In genomic region chr2:28303936-28304335, GRCm38 (mm10) we compare ENCODE assay signal across 13 mouse cellular contexts.
DNase-seq lines count a peak whose midpoint lies in the region; ATAC-seq lines count a peak whose summit lies in the region.
"Had no signal": no experiment of that assay in that cellular context is flagged by ENCODE, and none has a peak within 500 bp of the region (broad histone marks: within the 10 kb centered on the region; RNA-seq: fewer than 3 reads in every experiment).

No protein-coding gene starts in this region.

- no peaks in the 10 kb centered on the region for H3K4me1 ChIP-seq in forebrain, embryonic 16.5 days (replicated peaks; ENCODE audit: control insufficient read depth, insufficient read depth, low read length)
- H3K4me1 ChIP-seq: heart, embryonic 13.5 days; liver, embryonic 12.5 days; midbrain, embryonic 12.5 days had no signal

- no peak overlapping the region for H3K27ac ChIP-seq in forebrain, embryonic 16.5 days (ENCODE audit: low read length)
- H3K27ac ChIP-seq: forebrain, embryonic 13.5 days; heart, adult 2 months; heart, embryonic 13.5 days; limb, embryonic 13.5 days; liver, embryonic 12.5 days; midbrain, embryonic 12.5 days had no signal

- intact Hi-C loops in left cerebral cortex, postnatal 4 days (cut with DNase I), result no loop called here
- intact Hi-C loops in left cerebral cortex, postnatal 14 days (cut with DNase I), result loop anchor here (5.0 kb wide), 5 partner anchors 62 to 108 kb away; no protein-coding TSS in a partner anchor

- peak; percentile 56 to 64 for DNase-seq in left cerebral cortex, adult 18-20 months (ENCODE audit: low spot score in 2 of 2)
- no peak for DNase-seq in left cerebral cortex, postnatal 4 days
- DNase-seq in frontal cortex, postnatal 36 days (ENCODE audit: low spot score in 2 of 2), result peak; percentile 59 to 86
- DNase-seq in left cerebral cortex, postnatal 14 days (ENCODE audit: low spot score in 2 of 2), result peak; percentile 69 to 75
- peak; percentile 87 for DNase-seq in telencephalon, adult 2 months (ENCODE audit: low read depth, low spot score)
- DNase-seq in embryo, embryonic 11 days, result no peak

- H3K9ac ChIP-seq in forebrain, embryonic 16.5 days (replicated peaks; ENCODE audit: low read depth, low read length), result no peak overlapping the region
- H3K9ac ChIP-seq: forebrain, embryonic 13.5 days; heart, embryonic 13.5 days; limb, embryonic 13.5 days; liver, embryonic 12.5 days; midbrain, embryonic 12.5 days had no signal

- ATAC-seq in forebrain, embryonic 16.5 days, result no peak
- ATAC-seq: forebrain, embryonic 13.5 days; liver, embryonic 12.5 days had no signal

- WGBS in forebrain, embryonic 16.5 days, result 90% methylated on average over 5 of the region's 5 CpGs

- H3K9me3 ChIP-seq in forebrain, embryonic 16.5 days (ENCODE audit: control insufficient read depth, low read length), result no peaks in the 10 kb centered on the region
- H3K9me3 ChIP-seq: forebrain, embryonic 13.5 days; heart, embryonic 13.5 days; limb, embryonic 13.5 days; liver, embryonic 12.5 days; midbrain, embryonic 12.5 days had no signal

- H3K27me3 ChIP-seq in forebrain, embryonic 16.5 days (replicated peaks; ENCODE audit: control insufficient read depth, insufficient read depth, low read length), result no peaks in the 10 kb centered on the region
- H3K27me3 ChIP-seq: limb, embryonic 13.5 days had no signal

- H3K4me3 ChIP-seq in forebrain, embryonic 16.5 days (replicated peaks; ENCODE audit: low read length), result no peak overlapping the region
- H3K4me3 ChIP-seq: forebrain, embryonic 13.5 days; heart, adult 2 months; heart, embryonic 13.5 days; limb, embryonic 13.5 days; liver, embryonic 12.5 days; midbrain, embryonic 12.5 days had no signal

- no peaks in the 10 kb centered on the region for H3K36me3 ChIP-seq in forebrain, embryonic 16.5 days (ENCODE audit: control insufficient read depth, insufficient read depth)
- H3K36me3 ChIP-seq: heart, embryonic 13.5 days; limb, embryonic 13.5 days; liver, embryonic 12.5 days; midbrain, embryonic 12.5 days had no signal

- H3K4me2 ChIP-seq in forebrain, embryonic 16.5 days (ENCODE audit: low read length), result no peak overlapping the region
- H3K4me2 ChIP-seq: forebrain, embryonic 13.5 days; heart, embryonic 13.5 days; limb, embryonic 13.5 days; liver, embryonic 12.5 days; midbrain, embryonic 12.5 days had no signal

Comparison
In these comparisons a context has a peak if more than half of its experiments do, and no peak if none do; other contexts are left out.
1. DNase-seq: peak in left cerebral cortex, adult 18-20 months (2 of 2), frontal cortex, postnatal 36 days (2 of 2), left cerebral cortex, postnatal 14 days (2 of 2) and telencephalon, adult 2 months (single experiment); none in left cerebral cortex, postnatal 4 days (single experiment) and embryo, embryonic 11 days (single experiment).